Mouse (Mus musculus) cerebellum, postnatal 14 days (tissue): ENCODE results near the gene Otulinl.

ENCODE experiments used
- DNase-seq, 2 experiments: peaks; one replicate each; pipeline ENCODE4 v3.0.0; 2021; ENCODE audit warnings: mixed read lengths in 2 of 2

The Otulinl gene

GRCm38 (mm10) chr15:27681419-27682187 lies at the start of gene Otulinl:
Gene Otulinl, minus strand, starts transcription at chr15:27681579.
- peak; percentile 98 for DNase-seq

- DNase-seq = no peak
These were observed 44.8 kb upstream of the Otulinl start for GRCm38 (mm10) chr15:27726228-27726627.

GRCm38 (mm10) chr15:27724796-27725680 lies 43.7 kb upstream of the Otulinl start:
- DNase-seq = no peak

GRCm38 (mm10) chr15:27724298-27724697 lies 42.9 kb upstream of the Otulinl start:
- DNase-seq = no peak

GRCm38 (mm10) chr15:27723746-27724145 lies 42.4 kb upstream of the Otulinl start:
- no peak for DNase-seq

GRCm38 (mm10) chr15:27720297-27720696 lies 38.9 kb upstream of the Otulinl start:
- DNase-seq = peak in 1 of 2 experiments; percentile 28

GRCm38 (mm10) chr15:27718668-27719067 lies 37.3 kb upstream of the Otulinl start:
- DNase-seq = no peak

- DNase-seq = peak; percentile 64
These were observed 34.0 kb upstream of the Otulinl start for GRCm38 (mm10) chr15:27715331-27715730.

GRCm38 (mm10) chr15:27710698-27711097 lies 29.3 kb upstream of the Otulinl start:
- no peak for DNase-seq

GRCm38 (mm10) chr15:27708968-27709612 lies 27.7 kb upstream of the Otulinl start:
- DNase-seq = no peak

- no peak for DNase-seq
These were observed 27.1 kb upstream of the Otulinl start for GRCm38 (mm10) chr15:27708499-27708898.

GRCm38 (mm10) chr15:27702972-27703313 lies 21.6 kb upstream of the Otulinl start:
- DNase-seq = no peak

- DNase-seq = peak in 1 of 2 experiments; percentile 22
These were observed 20.9 kb upstream of the Otulinl start for GRCm38 (mm10) chr15:27702031-27702971.

GRCm38 (mm10) chr15:27697632-27698031 lies 16.3 kb upstream of the Otulinl start:
- DNase-seq = no peak

GRCm38 (mm10) chr15:27693235-27693634 lies 11.9 kb upstream of the Otulinl start:
- no peak for DNase-seq

- no peak for DNase-seq
These were observed 10.8 kb upstream of the Otulinl start for GRCm38 (mm10) chr15:27692161-27692560.

- no peak for DNase-seq
These were observed 9.8 kb upstream of the Otulinl start for GRCm38 (mm10) chr15:27691213-27691612.

- DNase-seq = no peak
These were observed 6.8 kb upstream of the Otulinl start for GRCm38 (mm10) chr15:27688041-27688651.

GRCm38 (mm10) chr15:27684813-27685212 lies 3.4 kb upstream of the Otulinl start:
- DNase-seq = no peak

GRCm38 (mm10) chr15:27683206-27683605 lies 1.8 kb upstream of the Otulinl start:
- no peak for DNase-seq

- no peak for DNase-seq
These were observed 1.2 kb upstream of the Otulinl start for GRCm38 (mm10) chr15:27682619-27683018.

GRCm38 (mm10) chr15:27680997-27681396 lies 382 bp downstream of the Otulinl start:
- DNase-seq = no peak
